Mouse (Mus musculus) heart, embryonic 15.5 days (tissue): Measurements from ENCODE around the gene Zbtb42. TPM values are rescaled to one million over a fixed set of nuclear protein-coding genes. Genes with fewer than 3 reads are reported as not detected.

Experiments used
- ATAC-seq: fragments of 200-750 bp; cut with Nextera tagmentation; replicated peaks from 2 replicates; pipeline ENCODE4 v1.8.0; 2017; ENCODE audit warnings: low read depth, moderate TSS enrichment; ENCODE audit not compliant: insufficient number of reproducible peaks, insufficient read depth, low FRiP score
- H3K27ac ChIP-seq: fragments of 300-500 bp; sonication (generic); 2 replicates; pipeline ENCODE4 v1.5.1; 2015; ENCODE audit warnings: mild to moderate bottlenecking, inconsistent platforms
- H3K27me3 ChIP-seq: fragments of 300-500 bp; sonication (generic); 2 replicates; pipeline ENCODE4 v1.6.1; 2015; ENCODE audit warnings: inconsistent platforms
- H3K36me3 ChIP-seq: fragments of 300-500 bp; sonication (generic); 2 replicates; pipeline ENCODE4 v1.6.1; 2015; ENCODE audit warnings: mild to moderate bottlenecking, inconsistent platforms
- H3K4me1 ChIP-seq: fragments of 300-500 bp; sonication (generic); replicated peaks from 2 replicates; pipeline ENCODE4 v1.6.1; 2015; ENCODE audit warnings: inconsistent platforms
- H3K4me2 ChIP-seq: fragments of 300-500 bp; sonication (generic); 2 replicates; pipeline ENCODE4 v1.6.1; 2015; ENCODE audit warnings: inconsistent platforms, mild to moderate bottlenecking, moderate library complexity
- H3K4me3 ChIP-seq: fragments of 300-500 bp; sonication (generic); 2 replicates; pipeline ENCODE4 v1.5.1; 2015; ENCODE audit warnings: mild to moderate bottlenecking, inconsistent platforms
- H3K9ac ChIP-seq: fragments of 300-500 bp; sonication (generic); 2 replicates; pipeline ENCODE4 v1.6.1; 2015; ENCODE audit warnings: mild to moderate bottlenecking, inconsistent platforms
- H3K9me3 ChIP-seq: fragments of 300-500 bp; sonication (generic); replicated peaks from 2 replicates; pipeline ENCODE4 v1.6.1; 2016; ENCODE audit warnings: inconsistent platforms
- WGBS: fragments of 180-500 bp; shearing (Covaris S2); methylation state at CpG from one replicate; pipeline ENCODE4 v1.1.7; 2015; ENCODE audit warnings: mixed read lengths; 5-methylcytosine and 5-hydroxymethylcytosine counted together
- polyA plus RNA-seq: library from polyadenylated mRNA; unstranded; fragments of >200 nt; fragmentation: Nextera tagmentation; extraction: Ambion mirVana; gene quantifications from 2 replicates; pipeline ENCODE4 v1.2.1, GENCODE M21; 2015

Gene Zbtb42
- polyA plus RNA-seq, 1 experiment from 2014 or later = 4.8 TPM

DNA sequence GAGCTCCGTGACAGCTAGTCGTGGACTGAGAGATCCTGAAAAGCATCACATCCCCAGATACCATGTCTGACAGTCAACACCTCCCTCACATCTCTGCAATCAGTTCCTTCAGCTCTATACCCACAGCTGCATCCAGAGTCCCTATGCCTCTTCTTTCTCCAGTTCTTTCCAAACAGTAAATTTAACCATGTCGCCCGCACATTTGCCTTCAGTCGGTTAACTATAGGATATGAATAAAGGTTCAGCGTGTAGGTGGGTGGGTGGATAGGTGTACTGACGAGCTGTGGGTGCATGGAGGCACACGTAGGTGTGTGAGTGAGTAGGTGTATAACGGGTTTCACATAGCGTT is 15.5 kb downstream of the Zbtb42 start:
- peak overlapping the region; percentile 62 for H3K4me3 ChIP-seq
- H3K36me3 ChIP-seq = no peaks in the 10 kb centered on the region
- 75% methylated on average over 10 of the region's 10 CpGs for WGBS
- H3K27me3 ChIP-seq = peaks cover under 1% of the 10 kb centered on the region; the same call in 1 of the 2 replicates
- H3K4me2 ChIP-seq = peak overlapping the region; percentile 78
- peaks cover 17% of the 10 kb centered on the region for H3K4me1 ChIP-seq
- H3K9ac ChIP-seq = peak overlapping the region; percentile 84
- peak overlapping the region; percentile 82; the same call in 1 of the 2 replicates for H3K27ac ChIP-seq
- no peaks in the 10 kb centered on the region for H3K9me3 ChIP-seq
- ATAC-seq = no peak

GRCm38 (mm10) chr12:112696806-112697425 is 18.3 kb downstream of the Zbtb42 start:
- Histone ChIP-seq H3K4me2 (no peak overlapping the region), H3K4me3 (no peak overlapping the region), H3K4me1 (peaks cover 25% of the 10 kb centered on the region), H3K36me3 (no peaks in the 10 kb centered on the region), H3K27ac (no peak overlapping the region), H3K9ac (no peak overlapping the region), H3K9me3 (no peaks in the 10 kb centered on the region), H3K27me3 (peaks cover 22% of the 10 kb centered on the region)
- WGBS = 81% methylated on average over 3 of the region's 3 CpGs
- ATAC-seq = no peak

DNA sequence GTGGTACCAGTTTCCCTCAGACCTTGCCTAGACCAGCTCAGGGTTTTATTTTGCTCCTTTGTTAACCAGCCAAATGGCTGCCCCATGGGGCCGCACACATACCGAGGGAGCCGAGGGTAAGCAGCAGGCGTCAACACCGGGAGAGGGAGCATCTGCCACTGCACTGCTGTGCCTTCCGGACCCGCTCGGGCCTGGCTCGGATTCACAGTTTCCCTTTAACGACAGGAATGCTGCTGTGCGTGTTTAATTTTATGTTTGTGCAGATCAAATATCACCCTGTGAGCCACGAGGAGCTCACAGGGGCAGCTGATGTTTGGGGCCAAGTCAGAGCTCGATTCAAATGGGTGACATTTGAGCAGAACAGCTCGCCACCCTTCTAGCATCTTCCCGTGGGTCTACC is 21.9 kb downstream of the Zbtb42 start:
- H3K4me1 ChIP-seq = peaks cover 9% of the 10 kb centered on the region
- no peaks in the 10 kb centered on the region for H3K36me3 ChIP-seq
- peak overlapping the region; percentile 18; the same call in 1 of the 2 replicates for H3K4me3 ChIP-seq
- H3K27ac ChIP-seq = no peak overlapping the region
- H3K9me3 ChIP-seq = no peaks in the 10 kb centered on the region
- WGBS = 9% methylated on average over 15 of the region's 15 CpGs
- peak overlapping the region; percentile 36 for H3K9ac ChIP-seq
- ATAC-seq = 0 out of 2 replicates have a peak, but pooled peaks have one; percentile 16
- peaks cover 26% of the 10 kb centered on the region for H3K27me3 ChIP-seq
- H3K4me2 ChIP-seq = peak overlapping the region; percentile 44

GRCm38 (mm10) chr12:112702374-112703320 is 24.0 kb downstream of the Zbtb42 start:
- Histone ChIP-seq H3K4me2 (no peak overlapping the region), H3K27ac (no peak overlapping the region), H3K36me3 (no peaks in the 10 kb centered on the region), H3K9me3 (no peaks in the 10 kb centered on the region), H3K4me1 (peaks cover 18% of the 10 kb centered on the region), H3K9ac (no peak overlapping the region), H3K4me3 (no peak overlapping the region), H3K27me3 (peaks cover 31% of the 10 kb centered on the region)
- no peak for ATAC-seq
- WGBS = 39% methylated on average over 6 of the region's 6 CpGs

DNA sequence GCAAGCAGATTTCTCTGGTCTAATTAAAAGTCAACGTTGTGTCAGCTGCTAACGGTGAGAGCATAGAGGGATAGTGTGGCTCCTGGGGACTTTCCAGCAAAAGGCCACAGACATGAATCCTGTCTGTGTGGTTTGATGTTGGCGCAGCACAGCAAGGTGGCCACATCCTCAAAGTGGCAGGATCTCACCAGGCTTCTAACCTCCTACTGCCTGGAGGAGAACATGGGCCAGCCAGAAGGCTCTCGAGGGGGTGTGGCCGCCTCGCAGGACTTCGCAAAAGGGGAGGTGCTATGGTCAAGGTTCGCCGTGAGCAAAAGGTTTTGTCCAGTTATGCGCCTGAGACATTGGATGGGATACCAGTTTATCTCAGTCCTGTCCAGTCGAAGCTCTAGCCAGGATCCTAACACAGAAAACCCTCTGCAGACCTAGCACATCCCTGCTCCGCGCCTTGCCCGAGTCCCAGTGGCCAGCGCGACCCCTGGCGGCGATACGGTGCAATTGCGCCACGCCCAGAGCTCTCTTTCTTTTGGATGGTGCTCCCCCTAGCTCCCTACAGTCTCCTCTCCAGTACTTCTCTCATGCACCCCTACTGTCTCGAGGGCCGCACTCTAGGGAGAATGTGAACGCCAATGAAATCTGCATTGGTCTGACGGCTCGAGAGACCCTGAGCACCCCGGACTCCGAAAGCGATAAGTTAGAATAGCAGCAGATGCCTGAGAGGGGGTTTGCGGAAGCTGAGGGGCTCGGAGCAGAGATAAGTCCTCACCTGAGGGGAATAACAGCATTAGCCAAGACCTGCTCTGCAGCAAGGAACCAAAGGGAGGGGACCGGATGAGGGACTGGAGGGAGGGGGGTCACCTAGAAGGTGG is 28.3 kb downstream of the Zbtb42 start:
- Histone ChIP-seq H3K4me3 (peak overlapping the region; percentile 27), H3K9me3 (no peaks in the 10 kb centered on the region), H3K36me3 (no peaks in the 10 kb centered on the region), H3K4me2 (peak overlapping the region; percentile 56), H3K27me3 (peaks cover 24% of the 10 kb centered on the region), H3K27ac (no peak overlapping the region), H3K9ac (no peak overlapping the region), H3K4me1 (peaks cover 14% of the 10 kb centered on the region)
- WGBS = 8% methylated on average over 32 of the region's 32 CpGs
- ATAC-seq = peak; percentile 71

- ATAC-seq = no peak
- 9% methylated on average over 8 of the region's 8 CpGs for WGBS
- Histone ChIP-seq H3K27me3 (peaks cover 21% of the 10 kb centered on the region), H3K4me1 (peaks cover 14% of the 10 kb centered on the region), H3K9me3 (no peaks in the 10 kb centered on the region), H3K9ac (no peak overlapping the region), H3K4me2 (peak overlapping the region; percentile 56; the same call in 1 of the 2 replicates), H3K36me3 (no peaks in the 10 kb centered on the region), H3K4me3 (no peak overlapping the region), H3K27ac (no peak overlapping the region)
Measured at GRCm38 (mm10) chr12:112707573-112707869, 28.9 kb downstream of the Zbtb42 start.

- no peaks in the 10 kb centered on the region for H3K36me3 ChIP-seq
- no peak overlapping the region for H3K9ac ChIP-seq
- peaks cover 5% of the 10 kb centered on the region; the same call in 1 of the 2 replicates for H3K4me1 ChIP-seq
- 50% methylated on average over 3 of the region's 3 CpGs for WGBS
- no peak overlapping the region for H3K4me2 ChIP-seq
- no peaks in the 10 kb centered on the region for H3K9me3 ChIP-seq
- H3K4me3 ChIP-seq = no peak overlapping the region
- no peak overlapping the region for H3K27ac ChIP-seq
- ATAC-seq = no peak
- peaks cover 6% of the 10 kb centered on the region; the same call in 1 of the 2 replicates for H3K27me3 ChIP-seq
Measured at GRCm38 (mm10) chr12:112713984-112714383, 35.4 kb downstream of the Zbtb42 start.

- H3K36me3 ChIP-seq = no peaks in the 10 kb centered on the region
- 35% methylated on average over 7 of the region's 7 CpGs for WGBS
Measured at GRCm38 (mm10) chr12:112717140-112717539, 38.5 kb downstream of the Zbtb42 start.

DNA sequence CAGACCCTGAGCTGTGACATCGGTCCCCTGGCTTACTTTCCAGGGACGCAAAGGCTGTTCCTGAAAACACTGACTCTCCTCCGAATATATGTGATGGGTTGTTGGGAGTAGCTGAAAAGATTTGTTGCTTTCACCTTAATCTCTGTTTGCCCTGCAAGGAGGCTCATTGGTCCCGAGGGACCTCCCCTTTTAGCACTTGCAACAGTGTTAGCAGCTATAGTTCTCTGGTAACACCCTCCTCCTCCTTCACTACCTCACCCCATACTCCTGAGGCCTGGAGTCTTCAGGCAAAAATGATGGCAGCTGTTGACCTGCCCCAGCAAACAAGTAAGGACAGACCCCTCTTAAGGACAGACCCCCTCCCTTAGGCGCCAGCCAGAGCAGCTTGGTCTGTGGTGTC is 40.4 kb downstream of the Zbtb42 start:
- no peak overlapping the region for H3K9ac ChIP-seq
- no peaks in the 10 kb centered on the region for H3K36me3 ChIP-seq
- H3K4me2 ChIP-seq = no peak overlapping the region
- peaks cover 27% of the 10 kb centered on the region for H3K4me1 ChIP-seq
- ATAC-seq = no peak
- no peaks in the 10 kb centered on the region for H3K9me3 ChIP-seq
- WGBS = 50% methylated on average over 5 of the region's 5 CpGs
- H3K27ac ChIP-seq = no peak overlapping the region
- no peak overlapping the region for H3K4me3 ChIP-seq
- peaks cover 17% of the 10 kb centered on the region for H3K27me3 ChIP-seq

More at GRCm38 (mm10) chr12:112717140-112717539, 38.5 kb downstream of the Zbtb42 start:
- no peak for ATAC-seq
- Histone ChIP-seq H3K4me1 (peaks cover 12% of the 10 kb centered on the region), H3K27me3 (peaks cover 10% of the 10 kb centered on the region), H3K27ac (no peak overlapping the region), H3K4me2 (no peak overlapping the region), H3K4me3 (no peak overlapping the region), H3K9ac (no peak overlapping the region), H3K9me3 (no peaks in the 10 kb centered on the region)

GRCm38 (mm10) chr12:112720216-112720615 is 41.6 kb downstream of the Zbtb42 start, which contains the start of gene Cep170b:
Gene Cep170b (plus strand): TSS chr12:112720455.
- Histone ChIP-seq H3K9ac (peak within 1 kb of the TSS; percentile 81; the same call in 1 of the 2 replicates), H3K4me1 (peaks cover 27% of the 10 kb centered on the region), H3K27me3 (peaks cover 17% of the 10 kb centered on the region), H3K27ac (peak within 1 kb of the TSS; percentile 80), H3K36me3 (no peaks in the 10 kb centered on the region), H3K4me2 (peak within 1 kb of the TSS; percentile 99), H3K4me3 (peak within 1 kb of the TSS; percentile 84), H3K9me3 (no peaks in the 10 kb centered on the region)
- ATAC-seq = no peak
- WGBS = 69% methylated on average over 6 of the region's 6 CpGs
